Mouse (Mus musculus): ENCODE data around the gene Fto.

- TF ChIP-seq CTCF (conservative IDR thresholded peaks at IDR 0.05; ENCODE audit: low read length): no peak
- no peak for TF ChIP-seq POU5F1 (IDR thresholded peaks at IDR 0.05; ENCODE audit: borderline replicate concordance, low read length)
- TF ChIP-seq NANOG (IDR thresholded peaks at IDR 0.05; ENCODE audit: borderline replicate concordance, low read length): no peak
These were observed 62.0 kb downstream of the Fto start for GRCm38 (mm10) chr8:91375054-91375938.
